Mouse (Mus musculus) telencephalon, adult 2 months (tissue): ENCODE data around the gene Fam151a.
"Not testable (repeated sequence)": the region's sequence is repeated elsewhere in the genome, so short reads cannot be mapped to it uniquely, and the experiment has no call there.

Experiments
- DNase-seq: peaks from one replicate; pipeline ENCODE4 v3.0.0-alpha.2; 2011; ENCODE audit warnings: low read depth, low spot score

Fam151a gene

DNA sequence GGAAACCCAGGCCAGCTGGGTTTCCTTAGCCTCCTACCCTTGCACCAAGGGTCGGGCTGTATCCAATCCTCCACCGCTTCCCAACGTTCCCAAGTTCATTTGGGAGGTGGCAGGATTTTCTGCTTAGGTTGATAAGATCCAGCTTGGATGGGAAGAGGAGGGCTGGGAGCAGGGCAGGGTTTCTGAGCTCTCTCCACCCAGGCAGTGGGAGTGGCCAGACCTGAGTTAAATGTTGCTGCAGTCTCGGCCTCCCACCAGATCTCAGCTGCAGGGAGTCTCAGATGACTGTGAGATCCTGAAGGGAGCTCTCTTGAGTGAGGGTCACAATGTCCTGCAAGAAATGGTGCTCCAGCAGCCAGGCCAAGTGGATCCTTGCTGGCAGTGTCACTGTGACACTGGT, at the start of gene Fam151a:
Fam151a (plus strand) TSS at position 254 of the 400 bp plus-strand sequence.
- DNase-seq, result no peak

DNA sequence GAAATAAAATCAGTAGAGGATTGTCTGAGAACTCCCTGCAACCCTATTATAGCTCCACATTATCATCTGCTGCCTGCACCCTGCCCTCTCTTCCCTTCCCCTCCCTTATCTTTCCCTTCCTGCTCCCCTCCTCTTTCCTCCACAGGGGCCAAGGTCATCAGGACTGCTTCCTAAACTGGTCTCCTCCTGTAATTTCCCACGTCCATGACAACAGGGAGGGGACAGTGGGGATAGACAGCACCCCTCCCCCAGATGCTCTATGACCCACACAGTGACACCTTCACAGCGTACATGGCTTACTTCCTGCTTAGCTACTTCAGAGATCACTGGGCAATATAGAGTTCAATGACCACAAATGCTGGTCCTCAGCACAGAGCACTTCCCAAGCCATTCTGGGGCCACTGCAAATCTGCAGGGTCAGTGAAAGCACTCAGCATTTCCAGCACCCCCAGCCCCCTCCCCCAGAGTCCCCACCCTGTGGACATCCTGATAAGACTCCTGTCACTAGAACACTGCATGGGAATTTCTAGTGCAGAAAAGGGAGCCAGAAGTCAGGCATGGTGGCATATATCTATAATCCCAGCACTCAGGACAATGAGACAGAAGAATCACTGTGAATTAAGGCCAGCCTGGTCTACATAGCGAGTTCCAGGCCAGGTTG, 44.9 kb upstream of the Fam151a start:
- DNase-seq, result no peak

GRCm38 (mm10) chr4:106693841-106694430, 39.8 kb upstream of the Fam151a start:
- DNase-seq, result no peak

DNA sequence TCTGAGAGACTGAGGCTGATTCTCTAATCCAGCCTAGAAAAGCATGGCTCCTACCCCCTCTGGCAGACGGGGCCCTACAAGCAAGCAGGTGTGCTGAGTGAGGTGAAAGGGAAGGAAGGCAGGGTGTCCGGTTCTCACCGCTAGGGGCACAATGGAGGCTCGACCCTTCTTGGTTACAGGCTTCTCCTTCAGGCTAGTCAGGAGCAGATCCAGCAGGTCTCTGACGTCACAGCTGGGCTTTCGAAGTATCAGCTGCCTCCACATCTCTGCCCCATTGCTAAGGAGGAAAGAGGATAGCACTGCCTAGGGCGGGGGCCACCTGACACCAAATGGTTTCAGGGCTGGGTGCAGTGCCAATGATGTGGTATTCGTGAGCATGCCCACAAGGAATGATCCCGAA, 33.7 kb upstream of the Fam151a start:
- peak; percentile 29 for DNase-seq

- DNase-seq, result peak; percentile 53
These were observed 32.9 kb upstream of the Fam151a start for GRCm38 (mm10) chr4:106700798-106701197.

- no peak for DNase-seq
These were observed 29.7 kb upstream of the Fam151a start for GRCm38 (mm10) chr4:106703956-106704355.

GRCm38 (mm10) chr4:106704416-106704815, 29.3 kb upstream of the Fam151a start:
- peak; percentile 72 for DNase-seq

GRCm38 (mm10) chr4:106705096-106705665, 28.5 kb upstream of the Fam151a start:
- no peak for DNase-seq

- DNase-seq, result no peak
These were observed 25.7 kb upstream of the Fam151a start for GRCm38 (mm10) chr4:106707957-106708356.

- peak; percentile 27 for DNase-seq
These were observed 25.3 kb upstream of the Fam151a start for GRCm38 (mm10) chr4:106708408-106708807.

DNA sequence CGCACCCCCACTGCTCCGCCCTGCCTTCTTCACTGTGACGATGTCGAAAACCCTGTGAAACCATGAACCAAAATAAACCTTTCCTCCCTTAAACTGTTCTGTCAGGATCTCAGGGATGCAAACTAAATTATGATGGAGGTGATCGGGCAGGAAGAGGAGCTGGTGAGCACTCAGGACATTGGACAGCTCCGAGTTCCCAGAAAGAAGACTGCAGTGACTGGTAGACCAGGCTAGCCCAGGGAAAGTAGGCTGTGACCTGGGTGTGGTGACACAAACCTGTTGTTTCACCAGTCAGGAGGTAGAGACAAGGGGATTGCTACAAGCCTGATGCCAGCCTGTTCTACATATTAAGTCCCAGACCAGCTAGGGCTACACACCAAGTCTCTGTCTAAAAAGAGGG, 20.1 kb upstream of the Fam151a start:
- no peak for DNase-seq

- no peak for DNase-seq
These were observed 13.1 kb upstream of the Fam151a start for GRCm38 (mm10) chr4:106720631-106721030.

- no peak for DNase-seq
These were observed 2.9 kb upstream of the Fam151a start, which contains the start of gene Mroh7 for GRCm38 (mm10) chr4:106730814-106731213. Gene Mroh7, minus strand, starts transcription at chr4:106730925.

DNA sequence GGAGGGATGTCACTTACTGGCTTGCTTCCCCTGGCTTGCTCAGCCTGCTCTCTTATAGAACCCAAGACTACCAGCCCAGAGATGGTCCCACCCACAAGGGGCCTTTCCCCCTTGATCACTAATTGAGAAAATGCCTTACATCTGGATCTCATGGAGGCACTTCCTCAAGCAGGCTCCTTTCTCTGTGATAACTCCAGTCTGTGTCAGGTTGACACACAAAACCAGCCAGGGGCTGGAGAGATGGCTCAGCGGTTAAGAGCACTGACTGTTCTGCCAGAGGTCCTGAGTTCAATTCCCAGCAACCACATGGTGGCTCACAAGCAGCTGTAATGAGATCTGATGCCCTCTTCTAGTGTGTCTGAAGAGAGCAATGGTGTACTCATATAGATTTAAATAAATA, 3.2 kb downstream of the Fam151a start:
- DNase-seq, result not testable (repeated sequence)

DNA sequence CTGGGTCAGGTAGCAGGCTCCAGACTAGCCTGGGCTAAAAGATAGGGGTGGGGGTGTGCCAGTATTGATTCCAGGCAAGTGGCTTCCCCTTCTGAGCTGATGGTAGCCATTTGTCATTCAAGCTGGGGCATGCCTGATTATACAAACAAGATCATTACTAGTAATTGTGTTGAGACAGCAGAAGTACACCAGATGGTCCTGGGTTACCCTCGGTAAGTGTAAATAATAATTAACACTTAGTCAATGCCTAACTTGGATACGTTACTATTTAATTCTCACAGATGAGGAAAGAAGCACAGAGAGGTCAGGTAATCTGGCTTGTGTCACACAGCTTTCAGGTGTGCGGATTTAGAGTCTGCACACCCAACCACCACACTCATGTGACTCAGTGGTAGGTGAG, 4.2 kb downstream of the Fam151a start:
- DNase-seq, result no peak

- no peak for DNase-seq
These were observed 12.2 kb downstream of the Fam151a start for GRCm38 (mm10) chr4:106745862-106746261.

DNA sequence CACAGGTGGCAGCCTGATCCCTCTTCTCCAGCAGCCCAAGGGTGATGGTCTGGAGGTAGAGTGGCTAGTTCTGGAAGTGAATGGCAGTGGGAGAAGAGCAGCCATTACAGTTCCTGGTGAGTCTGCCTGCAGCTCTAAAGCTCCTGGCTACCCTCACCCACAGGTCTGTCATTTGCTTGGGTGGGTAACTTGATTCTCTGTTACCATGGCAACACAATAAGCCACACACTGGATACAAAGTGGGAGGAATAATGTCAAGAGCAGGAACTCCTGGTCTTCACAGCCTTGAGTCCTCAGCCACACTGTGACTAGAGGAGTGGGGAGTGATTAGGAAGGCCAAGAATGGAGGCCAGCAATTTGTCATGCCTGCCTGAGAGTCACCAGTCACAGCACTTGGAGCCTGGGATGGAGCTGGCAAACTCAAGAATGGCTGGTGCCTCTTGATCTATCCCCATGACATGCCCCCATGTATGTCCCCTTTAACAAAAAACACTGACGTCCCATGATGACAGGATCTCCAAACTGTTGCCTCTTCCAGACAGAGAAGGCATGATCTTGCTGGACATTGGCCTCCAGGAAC, 13.4 kb downstream of the Fam151a start:
- peak; percentile 6 for DNase-seq

DNA sequence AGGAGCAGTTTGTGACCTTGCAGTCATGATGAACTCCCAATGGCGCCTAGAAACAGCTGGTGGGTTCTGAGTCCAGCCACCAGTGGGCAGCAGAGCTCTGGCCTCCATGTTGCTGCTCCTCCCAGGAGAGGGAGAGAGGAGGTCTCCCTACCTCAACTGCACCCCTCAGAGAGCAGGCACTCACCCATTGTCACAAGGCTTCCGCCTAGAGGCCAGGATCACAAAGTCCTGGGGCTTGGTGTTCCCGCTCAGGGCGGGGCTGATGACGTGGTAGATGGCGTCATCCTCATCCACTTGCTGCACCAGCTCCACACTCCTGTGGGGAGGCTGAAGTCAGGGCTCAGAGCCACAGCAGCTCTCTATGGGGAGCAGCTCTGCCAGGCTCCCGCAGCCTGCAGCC, 16.0 kb downstream of the Fam151a start:
- peak; percentile 52 for DNase-seq

GRCm38 (mm10) chr4:106751726-106752125, 18.0 kb downstream of the Fam151a start:
- DNase-seq, result no peak

GRCm38 (mm10) chr4:106764166-106764565, 30.5 kb downstream of the Fam151a start:
- DNase-seq, result no peak

DNA sequence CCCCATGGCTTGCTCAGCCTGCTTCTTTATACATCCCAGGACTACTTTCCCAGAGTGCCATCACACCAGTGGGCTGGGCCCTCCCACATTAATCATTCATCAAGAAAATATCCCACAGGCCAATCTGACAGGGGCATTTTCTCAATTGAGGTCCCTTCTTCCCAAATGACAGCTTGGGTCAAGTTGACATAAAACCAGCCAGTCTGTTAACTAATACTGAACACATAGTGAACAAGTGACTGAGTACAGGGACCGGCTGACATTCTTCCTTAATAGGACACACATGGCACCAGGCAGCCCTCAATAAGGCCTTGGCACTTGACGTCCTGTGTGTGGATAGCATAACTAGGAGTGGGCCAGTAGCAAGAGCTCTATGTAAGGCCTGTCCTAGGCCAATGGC, 35.6 kb downstream of the Fam151a start:
- DNase-seq, result no peak

DNA sequence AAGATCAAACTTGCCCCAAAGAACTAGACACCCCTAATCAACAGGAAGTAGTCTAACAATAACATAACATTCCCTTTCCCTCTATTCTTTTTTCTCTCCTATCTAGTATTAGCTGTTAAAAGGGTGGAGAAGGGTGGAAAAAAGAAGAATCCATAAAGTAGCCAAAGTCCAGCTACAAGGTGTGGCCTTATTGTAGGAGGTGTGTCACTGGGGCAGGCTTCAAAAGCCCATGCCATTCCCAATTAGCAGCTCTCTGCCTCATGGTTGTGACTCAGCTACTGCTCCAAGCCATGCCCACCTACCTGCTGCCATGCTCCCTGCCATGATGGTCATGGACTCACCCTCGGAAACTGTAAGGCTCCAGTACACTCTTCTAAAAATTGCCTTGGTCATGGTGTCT, 38.9 kb downstream of the Fam151a start:
- no peak for DNase-seq

DNA sequence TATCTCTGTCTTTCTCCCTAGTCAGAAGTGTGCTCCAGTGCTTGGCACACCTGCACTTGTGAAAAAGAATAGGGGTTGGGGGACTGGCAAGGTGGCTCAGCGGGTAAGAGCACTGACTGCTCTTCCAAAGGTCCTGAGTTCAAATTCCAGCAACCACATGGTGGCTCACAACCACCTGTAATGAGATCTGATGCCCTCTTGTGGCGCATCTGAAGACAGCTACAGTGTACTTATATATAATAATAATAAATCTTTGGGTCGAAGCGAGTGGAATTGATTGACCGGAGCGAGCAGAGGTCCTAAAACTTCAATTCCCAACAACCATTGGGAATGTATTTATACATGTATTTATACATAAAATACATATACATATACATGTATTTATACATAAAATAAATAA, 42.1 kb downstream of the Fam151a start:
- DNase-seq, result not testable (repeated sequence)
